Mouse (Mus musculus) heart, embryonic 15.5 days (tissue): ENCODE measurements around the gene Snrnp70. TPM values are rescaled to one million over a fixed set of nuclear protein-coding genes. Genes with fewer than 3 reads are reported as not detected.

ENCODE experiments used
- ATAC-seq: fragments of 200-750 bp; cut with Nextera tagmentation; replicated peaks from 2 replicates; pipeline ENCODE4 v1.8.0; 2017; ENCODE audit warnings: low read depth, moderate TSS enrichment; ENCODE audit not compliant: insufficient number of reproducible peaks, insufficient read depth, low FRiP score
- H3K27ac ChIP-seq: fragments of 300-500 bp; sonication (generic); 2 replicates; pipeline ENCODE4 v1.5.1; 2015; ENCODE audit warnings: mild to moderate bottlenecking, inconsistent platforms
- H3K27me3 ChIP-seq: fragments of 300-500 bp; sonication (generic); 2 replicates; pipeline ENCODE4 v1.6.1; 2015; ENCODE audit warnings: inconsistent platforms
- H3K36me3 ChIP-seq: fragments of 300-500 bp; sonication (generic); 2 replicates; pipeline ENCODE4 v1.6.1; 2015; ENCODE audit warnings: mild to moderate bottlenecking, inconsistent platforms
- H3K4me1 ChIP-seq: fragments of 300-500 bp; sonication (generic); replicated peaks from 2 replicates; pipeline ENCODE4 v1.6.1; 2015; ENCODE audit warnings: inconsistent platforms
- H3K4me2 ChIP-seq: fragments of 300-500 bp; sonication (generic); 2 replicates; pipeline ENCODE4 v1.6.1; 2015; ENCODE audit warnings: inconsistent platforms, mild to moderate bottlenecking, moderate library complexity
- H3K4me3 ChIP-seq: fragments of 300-500 bp; sonication (generic); 2 replicates; pipeline ENCODE4 v1.5.1; 2015; ENCODE audit warnings: mild to moderate bottlenecking, inconsistent platforms
- H3K9ac ChIP-seq: fragments of 300-500 bp; sonication (generic); 2 replicates; pipeline ENCODE4 v1.6.1; 2015; ENCODE audit warnings: mild to moderate bottlenecking, inconsistent platforms
- H3K9me3 ChIP-seq: fragments of 300-500 bp; sonication (generic); replicated peaks from 2 replicates; pipeline ENCODE4 v1.6.1; 2016; ENCODE audit warnings: inconsistent platforms
- WGBS: fragments of 180-500 bp; shearing (Covaris S2); methylation state at CpG from one replicate; pipeline ENCODE4 v1.1.7; 2015; ENCODE audit warnings: mixed read lengths; 5-methylcytosine and 5-hydroxymethylcytosine counted together
- polyA plus RNA-seq: library from polyadenylated mRNA; unstranded; fragments of >200 nt; fragmentation: Nextera tagmentation; extraction: Ambion mirVana; gene quantifications from 2 replicates; pipeline ENCODE4 v1.2.1, GENCODE M21; 2015

The Snrnp70 gene
- polyA plus RNA-seq, 1 experiment from 2014 or later = 123 TPM

DNA sequence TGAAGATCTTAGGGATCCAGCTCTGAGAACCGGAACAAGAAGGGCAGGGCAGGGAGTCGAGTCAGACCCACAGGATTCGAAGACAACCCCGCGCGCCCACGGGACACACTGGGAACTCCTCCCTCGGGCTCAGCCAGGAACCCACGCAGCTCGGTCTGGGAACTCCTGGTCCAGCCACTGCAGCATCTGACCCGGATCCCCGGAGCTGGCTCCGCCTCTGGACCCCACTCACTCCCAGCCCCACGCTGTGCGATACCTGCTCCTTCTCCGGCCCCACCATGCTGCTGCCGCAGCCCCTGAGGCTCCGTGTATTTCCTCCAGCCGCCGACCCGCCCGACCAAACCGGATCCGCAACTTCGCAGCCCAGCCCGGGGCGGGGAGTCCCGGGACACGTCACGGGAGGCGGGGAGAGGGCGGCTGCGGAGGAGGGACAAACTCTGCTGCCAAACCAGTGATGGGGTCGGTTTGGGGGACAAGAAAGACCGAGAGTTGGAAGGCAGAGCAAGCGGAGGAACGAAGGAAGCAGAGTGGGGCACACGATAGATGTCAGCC lies 62.0 kb downstream of the Snrnp70 start, which contains the start of gene Trpm4:
TSS of gene Trpm4 (minus strand) at position 350 of the 552 bp plus-strand sequence.
- Histone ChIP-seq H3K36me3 (no peaks in the 10 kb centered on the region), H3K9ac (peak within 1 kb of the TSS; percentile 85)
- peak; percentile 72 for ATAC-seq

DNA sequence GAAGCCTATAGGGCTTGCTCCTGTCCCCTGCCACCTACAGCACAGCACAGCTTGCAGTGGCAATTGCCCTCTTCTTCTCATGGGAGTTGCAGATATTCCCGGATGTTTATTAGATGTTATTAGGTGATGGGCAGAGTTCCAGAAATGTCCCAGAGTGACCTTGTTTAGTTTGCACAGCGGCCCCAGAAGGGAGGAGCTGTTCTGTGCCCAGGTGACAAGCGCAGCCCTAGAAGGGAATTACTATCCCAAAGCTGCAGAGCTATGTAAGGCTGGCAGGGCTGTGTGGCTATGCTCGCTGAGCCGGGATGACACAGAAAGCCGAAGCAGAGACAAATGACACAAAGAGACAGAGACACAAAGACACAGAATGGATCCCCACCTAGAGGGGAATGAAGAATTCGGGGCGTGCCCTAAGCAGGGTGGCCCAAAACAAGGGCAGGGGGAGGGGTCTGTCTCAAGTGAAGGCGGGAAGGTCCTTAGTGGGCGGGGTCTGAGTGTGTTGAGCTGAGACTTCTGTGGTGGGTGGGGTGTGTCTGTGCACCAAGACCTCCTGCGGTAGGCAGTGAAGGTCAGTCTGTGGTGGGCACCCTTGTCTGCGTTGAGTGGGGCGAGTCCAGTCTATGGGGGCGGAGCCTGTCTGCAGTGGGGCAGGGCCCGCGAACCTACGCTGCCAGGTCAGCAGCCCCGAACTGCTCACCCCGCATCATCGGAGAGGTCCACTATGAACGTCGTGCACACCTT lies 62.7 kb downstream of the Snrnp70 start:
- 0 out of 2 replicates have a peak, but pooled peaks cover under 1% of the 10 kb centered on the region for H3K27me3 ChIP-seq
- peak overlapping the region; percentile 94 for H3K4me2 ChIP-seq
- WGBS = 1% methylated on average over 22 of the region's 22 CpGs
- no peaks in the 10 kb centered on the region for H3K36me3 ChIP-seq
- peak overlapping the region; percentile 85 for H3K9ac ChIP-seq
- peak overlapping the region; percentile 86 for H3K4me3 ChIP-seq
- peaks cover 53% of the 10 kb centered on the region for H3K4me1 ChIP-seq
- peak overlapping the region; percentile 96 for H3K27ac ChIP-seq
- peak; percentile 49 for ATAC-seq
- no peaks in the 10 kb centered on the region for H3K9me3 ChIP-seq

More for the DNA sequence above, 62.0 kb downstream of the Snrnp70 start, which contains the start of gene Trpm4:
- Histone ChIP-seq H3K27ac (peak within 1 kb of the TSS; percentile 96), H3K27me3 (0 out of 2 replicates have a peak, but pooled peaks cover 5% of the 10 kb centered on the region), H3K4me2 (peak within 1 kb of the TSS; percentile 94), H3K9me3 (no peaks in the 10 kb centered on the region), H3K4me3 (peak within 1 kb of the TSS; percentile 86), H3K4me1 (peaks cover 60% of the 10 kb centered on the region)
- WGBS = under 1% methylated on average over 38 of the region's 38 CpGs

DNA sequence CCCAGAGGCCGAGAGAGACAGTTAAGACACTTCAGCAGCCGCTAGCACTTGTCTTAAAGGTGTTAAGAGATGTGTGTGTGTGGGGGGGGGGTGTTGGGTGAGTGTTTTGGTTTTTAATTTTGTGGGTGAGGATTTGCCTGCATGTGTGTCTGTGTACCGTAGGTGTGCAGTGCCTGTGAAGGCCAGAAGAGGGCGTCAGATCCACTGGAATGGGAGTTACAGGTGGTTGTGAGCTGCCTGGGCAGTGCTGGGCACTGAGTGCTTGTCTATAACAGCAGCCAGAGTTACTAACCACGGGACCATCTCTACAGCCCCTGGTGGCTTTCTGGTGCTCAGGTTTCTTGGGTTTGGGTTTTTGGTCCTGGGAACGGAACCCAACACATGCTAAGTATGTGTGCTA lies 64.0 kb downstream of the Snrnp70 start:
- Histone ChIP-seq H3K27me3 (no peaks in the 10 kb centered on the region), H3K9me3 (no peaks in the 10 kb centered on the region), H3K9ac (no peak overlapping the region), H3K4me3 (no peak overlapping the region), H3K4me2 (no peak overlapping the region), H3K36me3 (peaks cover under 1% of the 10 kb centered on the region; the same call in 1 of the 2 replicates), H3K4me1 (peaks cover 48% of the 10 kb centered on the region), H3K27ac (no peak overlapping the region)
- no peak for ATAC-seq
- WGBS = 72% methylated on average over 6 of the region's 6 CpGs

DNA sequence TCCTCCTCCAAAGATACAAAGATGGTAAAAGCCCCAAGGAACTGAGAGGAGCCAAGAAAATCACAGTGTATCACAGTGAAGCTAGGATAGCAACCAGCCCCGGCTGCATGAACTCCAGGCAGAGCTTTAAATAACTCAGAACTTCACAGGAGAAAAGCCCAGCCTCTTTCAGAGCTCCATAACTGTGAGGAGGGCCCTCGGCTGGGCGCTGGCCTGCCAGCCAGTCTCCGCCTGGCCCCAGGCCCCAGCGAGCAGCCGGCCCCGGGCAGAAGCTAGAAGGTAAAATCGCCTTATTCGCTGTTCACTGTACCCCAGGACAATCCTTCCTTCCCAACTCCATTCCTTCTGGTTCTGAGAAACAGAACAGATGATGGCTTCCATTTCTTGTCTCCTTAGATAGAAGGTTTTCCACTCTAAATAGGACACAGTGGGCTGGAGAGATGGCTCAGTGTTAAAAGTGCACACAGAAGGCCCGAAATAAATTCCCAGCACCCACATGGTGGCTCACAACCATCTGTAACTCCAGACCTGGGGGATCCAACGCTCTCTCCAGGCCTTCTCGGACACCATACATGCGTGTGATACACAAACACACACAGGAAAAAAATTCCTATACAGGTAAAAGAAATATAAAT lies 66.6 kb downstream of the Snrnp70 start:
- Histone ChIP-seq H3K9ac (no peak overlapping the region), H3K27me3 (no peaks in the 10 kb centered on the region), H3K4me2 (peak overlapping the region; percentile 31), H3K4me1 (peaks cover 28% of the 10 kb centered on the region), H3K9me3 (no peaks in the 10 kb centered on the region), H3K27ac (peak overlapping the region; percentile 87), H3K36me3 (peaks cover 20% of the 10 kb centered on the region), H3K4me3 (no peak overlapping the region)
- ATAC-seq = no peak
- WGBS = 53% methylated on average over 13 of the region's 13 CpGs

Other genes with a start within 250 kb of the Snrnp70 start
- 76.5 and 77.3 TPM in 2 replicates for gene Pih1d1, start 241.4 kb downstream of the Snrnp70 start, polyA plus RNA-seq
- gene Aldh16a1, start 241.2 kb downstream of the Snrnp70 start, polyA plus RNA-seq = 26.4 and 40.4 TPM in 2 replicates
- gene Slc17a7, start 231.8 kb downstream of the Snrnp70 start, polyA plus RNA-seq = 2.7 and 3.5 TPM in 2 replicates
- 0.10 TPM in 1 of 2 replicates, not detected in the other for gene Gfy, start 216.2 kb downstream of the Snrnp70 start, polyA plus RNA-seq
- gene Pth2, start 214.7 kb downstream of the Snrnp70 start, polyA plus RNA-seq = not detected in 2 replicates
- 0.53 and 0.80 TPM in 2 replicates for gene Ccdc155, start 190.8 kb downstream of the Snrnp70 start, polyA plus RNA-seq
- 0.90 and 1.2 TPM in 2 replicates for gene Dkkl1, start 183.6 kb downstream of the Snrnp70 start, polyA plus RNA-seq
- gene Tead2, start 180.0 kb downstream of the Snrnp70 start, polyA plus RNA-seq = 89.0 and 106 TPM in 2 replicates
- 2.4 and 8.3 TPM in 2 replicates for gene Cd37, start 156.6 kb downstream of the Snrnp70 start, polyA plus RNA-seq
- 0.11 and 0.18 TPM in 2 replicates for gene Slc6a16, start 154.7 kb downstream of the Snrnp70 start, polyA plus RNA-seq
- gene Slc6a21, start 118.2 kb downstream of the Snrnp70 start, polyA plus RNA-seq = not detected in 2 replicates
- 12.7 and 15.8 TPM in 2 replicates for gene Trpm4, start 62.0 kb downstream of the Snrnp70 start, polyA plus RNA-seq
- gene Hrc, start 60.5 kb downstream of the Snrnp70 start, polyA plus RNA-seq = 25.2 and 26.4 TPM in 2 replicates
- 1.6 and 2.1 TPM in 2 replicates for gene Ppfia3, start 28.7 kb downstream of the Snrnp70 start, polyA plus RNA-seq
- gene Lin7b, start 25.2 kb downstream of the Snrnp70 start, polyA plus RNA-seq = 1.2 and 1.3 TPM in 2 replicates
- 0.33 and 0.58 TPM in 2 replicates for gene Kcna7, start 9.9 kb upstream of the Snrnp70 start, polyA plus RNA-seq
- 0.81 and 1.6 TPM in 2 replicates for gene Ntf5, start 18.0 kb upstream of the Snrnp70 start, polyA plus RNA-seq
- gene Lhb, start 25.1 kb upstream of the Snrnp70 start, polyA plus RNA-seq = not detected in 2 replicates
- 111 and 113 TPM in 2 replicates for gene Gys1, start 39.1 kb upstream of the Snrnp70 start, polyA plus RNA-seq
- 65.0 and 82.1 TPM in 2 replicates for gene Ruvbl2, start 42.4 kb upstream of the Snrnp70 start, polyA plus RNA-seq
- 3,328 and 3,965 TPM in 2 replicates for gene Ftl1, start 64.1 kb upstream of the Snrnp70 start, polyA plus RNA-seq
- 107 and 112 TPM in 2 replicates for gene Bax, start 71.2 kb upstream of the Snrnp70 start, polyA plus RNA-seq
- gene Tulp2, start 86.1 kb upstream of the Snrnp70 start, polyA plus RNA-seq = 0.28 and 1.3 TPM in 2 replicates
- gene Gm45808, start 91.1 kb upstream of the Snrnp70 start, polyA plus RNA-seq = not detected in 2 replicates
- 4.0 and 4.1 TPM in 2 replicates for gene Dhdh, start 93.1 kb upstream of the Snrnp70 start, polyA plus RNA-seq
- gene Nucb1, start 114.7 kb upstream of the Snrnp70 start, polyA plus RNA-seq = 144 and 177 TPM in 2 replicates
- gene Ppp1r15a, start 130.5 kb upstream of the Snrnp70 start, polyA plus RNA-seq = 25.3 and 37.6 TPM in 2 replicates
- 1.0 and 2.6 TPM in 2 replicates for gene Plekha4, start 130.6 kb upstream of the Snrnp70 start, polyA plus RNA-seq
- 0.24 and 0.82 TPM in 2 replicates for gene Hsd17b14, start 159.2 kb upstream of the Snrnp70 start, polyA plus RNA-seq
- gene Bcat2, start 174.4 kb upstream of the Snrnp70 start, polyA plus RNA-seq = 79.4 and 84.5 TPM in 2 replicates
- gene Fgf21, start 219.7 kb upstream of the Snrnp70 start, polyA plus RNA-seq = 0.13 and 1.2 TPM in 2 replicates
- gene Fut1, start 221.5 kb upstream of the Snrnp70 start, polyA plus RNA-seq = 0.15 and 0.66 TPM in 2 replicates
- 0.33 and 0.35 TPM in 2 replicates for gene Izumo1, start 226.1 kb upstream of the Snrnp70 start, polyA plus RNA-seq
- gene Rasip1, start 231.7 kb upstream of the Snrnp70 start, polyA plus RNA-seq = 19.6 and 23.4 TPM in 2 replicates
- gene Mamstr, start 244.2 kb upstream of the Snrnp70 start, polyA plus RNA-seq = 7.3 and 7.4 TPM in 2 replicates